Mouse (Mus musculus) forebrain, embryonic 13.5 days (tissue): Measurements from ENCODE around the gene Anxa1. TPM values are rescaled to one million over a fixed set of nuclear protein-coding genes. Genes with fewer than 3 reads are reported as not detected.

Experiments
- ATAC-seq: fragments of 200-750 bp; cut with Nextera tagmentation; 2 replicates; pipeline ENCODE4 v1.8.0; 2017
- H3K27ac ChIP-seq: fragments of 300-500 bp; sonication (generic); 2 replicates; pipeline ENCODE4 v1.5.1; 2015; ENCODE audit warnings: inconsistent platforms, mild to moderate bottlenecking, moderate library complexity
- H3K27me3 ChIP-seq: fragments of 300-500 bp; sonication (generic); 2 replicates; pipeline ENCODE4 v1.6.1; 2015; ENCODE audit warnings: mild to moderate bottlenecking, inconsistent platforms
- H3K36me3 ChIP-seq: fragments of 300-500 bp; sonication (generic); 2 replicates; pipeline ENCODE4 v1.6.1; 2015; ENCODE audit warnings: mild to moderate bottlenecking, inconsistent platforms; ENCODE audit not compliant: poor library complexity, severe bottlenecking
- H3K4me1 ChIP-seq: fragments of 300-500 bp; sonication (generic); 2 replicates; pipeline ENCODE4 v1.6.1; 2015; ENCODE audit warnings: inconsistent platforms
- H3K4me2 ChIP-seq: fragments of 300-500 bp; sonication (generic); 2 replicates; pipeline ENCODE4 v1.6.1; 2015; ENCODE audit warnings: inconsistent platforms, mild to moderate bottlenecking, moderate library complexity
- H3K4me3 ChIP-seq: fragments of 300-500 bp; sonication (generic); 2 replicates; pipeline ENCODE4 v1.5.1; 2015; ENCODE audit warnings: mild to moderate bottlenecking, inconsistent platforms
- H3K9ac ChIP-seq: fragments of 300-500 bp; sonication (generic); 2 replicates; pipeline ENCODE4 v1.6.1; 2015; ENCODE audit warnings: mild to moderate bottlenecking, inconsistent platforms
- H3K9me3 ChIP-seq: fragments of 300-500 bp; sonication (generic); replicated peaks from 2 replicates; pipeline ENCODE4 v1.6.1; 2016; ENCODE audit warnings: inconsistent platforms
- WGBS: fragments of 180-500 bp; shearing (Covaris S2); methylation state at CpG from one replicate; pipeline ENCODE4 v1.1.7; 2015; 5-methylcytosine and 5-hydroxymethylcytosine counted together
- polyA plus RNA-seq: library from polyadenylated mRNA; unstranded; fragments of >200 nt; fragmentation: Nextera tagmentation; extraction: Ambion mirVana; gene quantifications from 2 replicates; pipeline ENCODE4 v1.2.1, GENCODE M21; 2015

Anxa1 gene
- polyA plus RNA-seq, 1 experiment from 2014 or later, result 1.1 TPM

- ATAC-seq, result no peak
- no peak overlapping the region for H3K9ac ChIP-seq
- H3K36me3 ChIP-seq, result no peaks in the 10 kb centered on the region
- no peaks in the 10 kb centered on the region for H3K4me1 ChIP-seq
- WGBS, result 74% methylated on average over 3 of the region's 3 CpGs
- no peaks in the 10 kb centered on the region for H3K27me3 ChIP-seq
- H3K4me2 ChIP-seq, result no peak overlapping the region
- H3K9me3 ChIP-seq, result no peaks in the 10 kb centered on the region
- H3K4me3 ChIP-seq, result no peak overlapping the region
- H3K27ac ChIP-seq, result no peak overlapping the region
These were observed 11.2 kb upstream of the Anxa1 start for GRCm38 (mm10) chr19:20401961-20402360.

GRCm38 (mm10) chr19:20399187-20399586, 8.4 kb upstream of the Anxa1 start:
- 84% methylated on average over 4 of the region's 4 CpGs for WGBS
- no peaks in the 10 kb centered on the region for H3K36me3 ChIP-seq
- H3K9me3 ChIP-seq, result no peaks in the 10 kb centered on the region
- H3K4me2 ChIP-seq, result no peak overlapping the region
- H3K4me1 ChIP-seq, result no peaks in the 10 kb centered on the region
- H3K27ac ChIP-seq, result no peak overlapping the region
- no peaks in the 10 kb centered on the region for H3K27me3 ChIP-seq
- H3K4me3 ChIP-seq, result no peak overlapping the region
- ATAC-seq, result no peak
- no peak overlapping the region for H3K9ac ChIP-seq

GRCm38 (mm10) chr19:20397092-20397491, 6.3 kb upstream of the Anxa1 start:
- WGBS, result 100% methylated on average over 1 of the region's 1 CpGs

GRCm38 (mm10) chr19:20393556-20394274, 3.0 kb upstream of the Anxa1 start:
- 89% methylated on average over 6 of the region's 6 CpGs for WGBS
- Histone ChIP-seq H3K36me3 (no peaks in the 10 kb centered on the region), H3K4me3 (no peak overlapping the region), H3K4me2 (no peak overlapping the region), H3K9ac (no peak overlapping the region), H3K4me1 (no peaks in the 10 kb centered on the region), H3K27ac (no peak overlapping the region), H3K9me3 (no peaks in the 10 kb centered on the region), H3K27me3 (no peaks in the 10 kb centered on the region)
- ATAC-seq, result no peak

More at GRCm38 (mm10) chr19:20397092-20397491, 6.3 kb upstream of the Anxa1 start:
- no peak overlapping the region for H3K9ac ChIP-seq
- no peak overlapping the region for H3K4me2 ChIP-seq
- H3K4me1 ChIP-seq, result no peaks in the 10 kb centered on the region
- H3K4me3 ChIP-seq, result no peak overlapping the region
- no peaks in the 10 kb centered on the region for H3K36me3 ChIP-seq
- no peaks in the 10 kb centered on the region for H3K27me3 ChIP-seq
- H3K9me3 ChIP-seq, result no peaks in the 10 kb centered on the region
- H3K27ac ChIP-seq, result no peak overlapping the region
- ATAC-seq, result no peak

GRCm38 (mm10) chr19:20389723-20390122, 1.0 kb downstream of the Anxa1 start:
- WGBS, result 86% methylated on average over 7 of the region's 7 CpGs
- no peaks in the 10 kb centered on the region for H3K4me1 ChIP-seq
- H3K27ac ChIP-seq, result no peak overlapping the region
- no peak overlapping the region for H3K4me3 ChIP-seq
- H3K9me3 ChIP-seq, result no peaks in the 10 kb centered on the region
- H3K4me2 ChIP-seq, result no peak overlapping the region
- ATAC-seq, result no peak
- H3K9ac ChIP-seq, result no peak overlapping the region
- no peaks in the 10 kb centered on the region for H3K36me3 ChIP-seq
- H3K27me3 ChIP-seq, result no peaks in the 10 kb centered on the region

- Histone ChIP-seq H3K4me2 (no peak overlapping the region), H3K4me1 (no peaks in the 10 kb centered on the region), H3K4me3 (no peak overlapping the region), H3K9me3 (no peaks in the 10 kb centered on the region), H3K9ac (no peak overlapping the region), H3K27me3 (no peaks in the 10 kb centered on the region), H3K27ac (no peak overlapping the region), H3K36me3 (no peaks in the 10 kb centered on the region)
- WGBS, result 90% methylated on average over 6 of the region's 6 CpGs
- no peak for ATAC-seq
These were observed 1.5 kb downstream of the Anxa1 start for GRCm38 (mm10) chr19:20389245-20389644.

- Histone ChIP-seq H3K27me3 (no peaks in the 10 kb centered on the region), H3K4me1 (no peaks in the 10 kb centered on the region), H3K27ac (no peak overlapping the region), H3K4me3 (no peak overlapping the region), H3K4me2 (no peak overlapping the region), H3K9me3 (no peaks in the 10 kb centered on the region), H3K9ac (no peak overlapping the region), H3K36me3 (no peaks in the 10 kb centered on the region)
- no peak for ATAC-seq
- 60% methylated on average over 6 of the region's 6 CpGs for whole genome bisulfite sequencing
These were observed 2.5 kb downstream of the Anxa1 start for GRCm38 (mm10) chr19:20388276-20388675.

- no peak overlapping the region for H3K27ac ChIP-seq
- H3K4me2 ChIP-seq, result no peak overlapping the region
- ATAC-seq, result peak; percentile 82
- no peaks in the 10 kb centered on the region for H3K27me3 ChIP-seq
- 63% methylated on average over 2 of the region's 2 CpGs for WGBS
- no peaks in the 10 kb centered on the region for H3K4me1 ChIP-seq
- no peak overlapping the region for H3K9ac ChIP-seq
- H3K4me3 ChIP-seq, result no peak overlapping the region
- H3K36me3 ChIP-seq, result no peaks in the 10 kb centered on the region
- H3K9me3 ChIP-seq, result no peaks in the 10 kb centered on the region
These were observed 4.4 kb downstream of the Anxa1 start for GRCm38 (mm10) chr19:20386296-20386695.

GRCm38 (mm10) chr19:20385645-20386044, 5.1 kb downstream of the Anxa1 start:
- Histone ChIP-seq H3K4me3 (no peak overlapping the region), H3K4me2 (no peak overlapping the region), H3K9ac (no peak overlapping the region), H3K27ac (no peak overlapping the region), H3K36me3 (no peaks in the 10 kb centered on the region), H3K9me3 (no peaks in the 10 kb centered on the region), H3K27me3 (no peaks in the 10 kb centered on the region), H3K4me1 (no peaks in the 10 kb centered on the region)
- ATAC-seq, result no peak; the same call in 1 of the 2 replicates
- 69% methylated on average over 6 of the region's 6 CpGs for WGBS

- H3K36me3 ChIP-seq, result no peaks in the 10 kb centered on the region
- H3K27ac ChIP-seq, result no peak overlapping the region
- no peaks in the 10 kb centered on the region for H3K27me3 ChIP-seq
- 84% methylated on average over 2 of the region's 2 CpGs for WGBS
- no peak for ATAC-seq
- H3K4me3 ChIP-seq, result no peak overlapping the region
- H3K4me1 ChIP-seq, result no peaks in the 10 kb centered on the region
- H3K9ac ChIP-seq, result no peak overlapping the region
- H3K4me2 ChIP-seq, result no peak overlapping the region
- H3K9me3 ChIP-seq, result no peaks in the 10 kb centered on the region
These were observed 9.5 kb downstream of the Anxa1 start for GRCm38 (mm10) chr19:20381207-20381752.

- Histone ChIP-seq H3K4me2 (no peak overlapping the region), H3K27me3 (no peaks in the 10 kb centered on the region), H3K4me3 (no peak overlapping the region), H3K4me1 (no peaks in the 10 kb centered on the region), H3K9me3 (no peaks in the 10 kb centered on the region), H3K27ac (no peak overlapping the region), H3K36me3 (no peaks in the 10 kb centered on the region), H3K9ac (no peak overlapping the region)
- 91% methylated on average over 2 of the region's 2 CpGs for WGBS
- no peak for ATAC-seq
These were observed 20.6 kb downstream of the Anxa1 start for GRCm38 (mm10) chr19:20370175-20370574.

- H3K9me3 ChIP-seq, result no peaks in the 10 kb centered on the region
- no peaks in the 10 kb centered on the region for H3K36me3 ChIP-seq
- H3K9ac ChIP-seq, result no peak overlapping the region
- WGBS, result 90% methylated on average over 5 of the region's 5 CpGs
- no peak for ATAC-seq
- no peak overlapping the region for H3K27ac ChIP-seq
- no peak overlapping the region for H3K4me3 ChIP-seq
- no peaks in the 10 kb centered on the region for H3K4me1 ChIP-seq
- H3K4me2 ChIP-seq, result no peak overlapping the region
- no peaks in the 10 kb centered on the region for H3K27me3 ChIP-seq
These were observed 24.2 kb downstream of the Anxa1 start for GRCm38 (mm10) chr19:20366571-20366970.

- H3K9ac ChIP-seq, result no peak overlapping the region
- H3K4me3 ChIP-seq, result no peak overlapping the region
- no peaks in the 10 kb centered on the region for H3K27me3 ChIP-seq
- H3K4me1 ChIP-seq, result no peaks in the 10 kb centered on the region
- 94% methylated on average over 2 of the region's 2 CpGs for WGBS
- ATAC-seq, result no peak
- H3K9me3 ChIP-seq, result no peaks in the 10 kb centered on the region
- no peak overlapping the region for H3K27ac ChIP-seq
- no peak overlapping the region for H3K4me2 ChIP-seq
- H3K36me3 ChIP-seq, result no peaks in the 10 kb centered on the region
These were observed 24.7 kb downstream of the Anxa1 start for GRCm38 (mm10) chr19:20366010-20366409.
